Mouse (Mus musculus): ENCODE measurements around the gene Shcbp1.
A peak's percentile ranks its signal among the peaks of the same experiment; 100 is the strongest.
"Not testable (repeated sequence)": the region's sequence is repeated elsewhere in the genome, so short reads cannot be mapped to it uniquely, and the experiment has no call there.

Gene Shcbp1

GRCm38 (mm10) chr8:4779254-4780055 is at the start of gene Shcbp1:
TSS of gene Shcbp1 (minus strand) at chr8:4779567.
- peak; percentile 99 for DNase-seq

- DNase-seq, result no peak
These were observed 29.5 kb upstream of the Shcbp1 start for GRCm38 (mm10) chr8:4808831-4809230.

GRCm38 (mm10) chr8:4800524-4801122 is 21.3 kb upstream of the Shcbp1 start:
- DNase-seq, result peak; percentile 82

GRCm38 (mm10) chr8:4778266-4778665 is 1.1 kb downstream of the Shcbp1 start:
- peak; percentile 75 for DNase-seq

- peak; percentile 48 for DNase-seq
These were observed 14.6 kb downstream of the Shcbp1 start for GRCm38 (mm10) chr8:4764751-4765150.

GRCm38 (mm10) chr8:4753048-4753447 is 26.3 kb downstream of the Shcbp1 start:
- DNase-seq, result no peak

GRCm38 (mm10) chr8:4730942-4731341 is 48.4 kb downstream of the Shcbp1 start:
- no peak for DNase-seq

GRCm38 (mm10) chr8:4715546-4715945 is 63.8 kb downstream of the Shcbp1 start:
- no peak for DNase-seq

- DNase-seq, result not testable (repeated sequence)
These were observed 71.0 kb downstream of the Shcbp1 start for GRCm38 (mm10) chr8:4708346-4708745.

- DNase-seq, result not testable (repeated sequence)
These were observed 71.5 kb downstream of the Shcbp1 start for GRCm38 (mm10) chr8:4707916-4708315.

- no peak for DNase-seq
These were observed 87.7 kb downstream of the Shcbp1 start for GRCm38 (mm10) chr8:4691634-4692033.
